Mouse (Mus musculus) erythroblast, embryonic 14.5 days (primary cell): ENCODE measurements around the gene Safb2. TPM values are rescaled to one million over a fixed set of nuclear protein-coding genes. Genes with fewer than 3 reads are reported as not detected.

Experiments used
- H3K27me3 ChIP-seq: 2 replicates; pipeline ENCODE4 v1.6.1; 2012; ENCODE audit warnings: inconsistent platforms; ENCODE audit not compliant: control insufficient read depth
- H3K36me3 ChIP-seq: 2 replicates; pipeline ENCODE4 v1.6.1; 2012; ENCODE audit warnings: mild to moderate bottlenecking, inconsistent platforms; ENCODE audit not compliant: control insufficient read depth
- H3K4me1 ChIP-seq: 2 replicates; pipeline ENCODE4 v1.6.1; 2012; ENCODE audit warnings: inconsistent platforms; ENCODE audit not compliant: control insufficient read depth
- H3K4me3 ChIP-seq: replicated peaks from 2 replicates; pipeline ENCODE3; 2012; ENCODE audit warnings: moderate library complexity, mild to moderate bottlenecking, inconsistent platforms
- H3K9me3 ChIP-seq: 2 replicates; pipeline ENCODE4 v1.6.1; 2012; ENCODE audit warnings: low read length, inconsistent platforms, mixed read lengths; ENCODE audit not compliant: control insufficient read depth
- GATA1 ChIP-seq: IDR thresholded peaks from 2 replicates; pipeline ENCODE4 v1.6.1; 2012; ENCODE audit warnings: low read length, inconsistent platforms, mixed read lengths
- TAL1 ChIP-seq: IDR thresholded peaks from 3 replicates; pipeline ENCODE4 v1.6.1; 2012; ENCODE audit warnings: low read length, inconsistent platforms, mixed read lengths
- polyA plus RNA-seq: library from polyadenylated mRNA; stranded (reverse); fragments of >175 nt; gene quantifications from 2 replicates; pipeline ENCODE4 v1.2.3, GENCODE M21; 2012

The Safb2 gene
- polyA plus RNA-seq, 1 experiment, result 27.6 TPM

- H3K4me1 ChIP-seq, result no peaks in the 10 kb centered on the region
- peaks cover 100% of the 10 kb centered on the region for H3K36me3 ChIP-seq
- H3K27me3 ChIP-seq, result no peaks in the 10 kb centered on the region
- TF ChIP-seq GATA1 (no peak), TAL1 (no peak)
- H3K4me3 ChIP-seq, result no peak overlapping the region
- H3K9me3 ChIP-seq, result no peaks in the 10 kb centered on the region
These were observed 17.0 kb downstream of the Safb2 start for GRCm38 (mm10) chr17:56567370-56567769.

DNA sequence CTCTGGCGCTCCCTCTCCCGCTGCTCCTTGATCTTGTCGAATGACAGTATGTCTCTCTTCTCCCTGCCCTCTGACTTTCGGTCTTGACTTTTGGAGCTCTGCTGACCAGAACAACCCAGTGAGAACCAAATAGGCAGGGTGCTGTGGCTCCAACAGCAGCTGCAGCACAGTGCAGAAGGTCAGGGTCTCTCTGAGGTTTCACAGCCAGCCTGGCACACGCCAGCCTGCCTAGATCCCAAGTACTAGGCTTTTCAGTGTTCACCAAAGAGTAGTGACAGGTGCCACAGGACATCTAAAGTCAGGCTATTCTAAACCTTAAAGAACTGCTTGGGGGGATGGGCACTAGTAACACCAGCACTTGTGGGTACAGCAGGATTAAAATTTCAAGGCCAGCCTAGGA lies 17.5 kb downstream of the Safb2 start:
- Histone ChIP-seq H3K9me3 (no peaks in the 10 kb centered on the region), H3K4me1 (no peaks in the 10 kb centered on the region), H3K4me3 (no peak overlapping the region), H3K27me3 (no peaks in the 10 kb centered on the region), H3K36me3 (peaks cover 100% of the 10 kb centered on the region)
- no peak for TF ChIP-seq TAL1
- TF ChIP-seq GATA1, result no peak

DNA sequence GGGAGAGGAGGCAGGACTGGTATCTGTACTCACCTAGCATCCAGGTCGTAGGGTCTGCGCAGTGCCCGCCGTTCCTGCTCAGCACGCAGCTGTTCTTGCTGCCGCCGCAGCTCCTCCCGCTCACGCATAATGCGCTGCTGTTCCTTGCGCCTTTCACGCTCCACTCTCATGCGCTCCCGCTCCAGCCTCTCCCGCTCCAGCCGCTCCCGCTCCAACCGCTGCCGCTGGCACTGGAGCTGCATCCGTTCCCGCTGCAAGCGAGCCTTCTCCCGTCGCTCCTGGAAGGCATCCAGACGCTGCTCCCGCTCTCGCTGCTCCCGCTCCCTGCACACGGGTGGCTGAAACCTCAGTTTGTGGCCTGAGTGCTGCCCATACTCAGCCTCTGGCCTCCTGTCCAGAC lies 18.1 kb downstream of the Safb2 start:
- Histone ChIP-seq H3K36me3 (peaks cover 100% of the 10 kb centered on the region), H3K4me3 (no peak overlapping the region), H3K4me1 (no peaks in the 10 kb centered on the region), H3K27me3 (no peaks in the 10 kb centered on the region), H3K9me3 (no peaks in the 10 kb centered on the region)
- TF ChIP-seq GATA1 (no peak), TAL1 (no peak)

- Histone ChIP-seq H3K9me3 (no peaks in the 10 kb centered on the region), H3K4me1 (no peaks in the 10 kb centered on the region; the same call in 1 of the 2 replicates), H3K36me3 (peaks cover 66% of the 10 kb centered on the region), H3K4me3 (no peak overlapping the region), H3K27me3 (no peaks in the 10 kb centered on the region)
- TF ChIP-seq TAL1 (no peak), GATA1 (no peak)
These were observed 22.5 kb downstream of the Safb2 start for GRCm38 (mm10) chr17:56561866-56562265.

DNA sequence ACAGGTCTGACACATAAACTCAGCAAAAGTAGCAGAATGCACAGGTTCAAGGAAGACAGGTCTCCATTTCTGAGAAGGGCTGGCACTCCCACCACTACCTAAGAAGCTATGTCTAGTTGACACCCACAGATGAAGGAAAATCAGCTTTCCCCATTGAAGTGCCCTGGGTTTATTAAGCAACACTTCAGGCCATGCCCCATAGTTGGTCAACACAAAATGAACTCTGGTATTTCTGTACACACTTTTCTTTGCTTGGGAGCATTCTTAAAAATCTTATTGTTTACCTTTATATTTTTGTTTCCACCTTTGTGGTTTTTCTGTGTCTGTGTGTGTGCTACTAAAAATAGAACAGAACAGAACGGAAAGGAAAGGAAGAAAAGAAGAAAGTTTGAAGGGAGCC lies 24.3 kb downstream of the Safb2 start:
- TF ChIP-seq TAL1, result no peak
- TF ChIP-seq GATA1, result no peak
- Histone ChIP-seq H3K4me1 (no peaks in the 10 kb centered on the region; the same call in 1 of the 2 replicates), H3K4me3 (no peak overlapping the region), H3K27me3 (no peaks in the 10 kb centered on the region), H3K36me3 (peaks cover 48% of the 10 kb centered on the region), H3K9me3 (no peaks in the 10 kb centered on the region)

DNA sequence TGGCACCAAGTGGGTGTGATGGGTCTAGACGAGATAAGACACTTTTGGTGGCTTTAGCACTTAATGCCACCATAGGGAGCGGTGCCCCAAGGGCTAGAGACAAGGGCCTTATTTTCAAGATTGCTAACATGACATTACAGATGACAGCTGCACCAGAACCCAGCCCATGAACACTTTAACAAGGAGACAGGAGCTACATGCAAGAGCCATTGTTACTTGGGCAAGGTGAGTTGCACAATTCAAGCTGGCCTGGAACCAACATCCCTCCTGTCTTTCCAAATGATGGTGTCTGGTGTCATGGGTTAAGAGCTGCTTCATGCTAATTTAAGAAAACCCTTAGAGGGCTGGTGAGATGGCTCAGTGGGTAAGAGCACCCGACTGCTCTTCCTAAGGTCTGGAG lies 25.0 kb downstream of the Safb2 start:
- Histone ChIP-seq H3K36me3 (peaks cover 41% of the 10 kb centered on the region), H3K4me3 (no peak overlapping the region), H3K9me3 (no peaks in the 10 kb centered on the region)

DNA sequence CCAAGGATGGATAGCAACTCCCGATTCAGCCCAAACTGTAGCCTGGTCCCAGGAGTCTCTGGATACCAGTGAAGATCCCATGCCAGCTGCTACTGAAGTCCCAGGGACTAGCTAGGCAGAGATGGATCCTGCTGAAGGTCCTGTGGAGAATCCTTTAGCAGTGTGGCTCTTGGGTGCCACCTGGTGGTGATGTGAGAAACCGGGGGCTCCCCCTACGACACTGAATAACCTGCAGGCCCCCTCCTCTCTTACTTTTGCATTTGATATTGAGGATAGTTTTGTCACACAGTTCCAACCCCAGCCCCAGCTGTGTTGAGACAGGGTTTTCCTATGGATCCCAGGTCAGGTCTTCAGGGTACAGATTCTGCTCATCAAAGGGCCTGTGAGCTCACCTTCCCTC lies 25.9 kb downstream of the Safb2 start:
- TF ChIP-seq TAL1 (no peak), GATA1 (no peak)
- H3K27me3 ChIP-seq, result peaks cover 2% of the 10 kb centered on the region; the same call in 1 of the 2 replicates
- H3K4me1 ChIP-seq, result peaks cover 2% of the 10 kb centered on the region; the same call in 1 of the 2 replicates
- no peak overlapping the region for H3K4me3 ChIP-seq
- no peaks in the 10 kb centered on the region for H3K9me3 ChIP-seq
- H3K36me3 ChIP-seq, result peaks cover 32% of the 10 kb centered on the region

More for the DNA sequence above, 25.0 kb downstream of the Safb2 start:
- Histone ChIP-seq H3K27me3 (no peaks in the 10 kb centered on the region), H3K4me1 (no peaks in the 10 kb centered on the region; the same call in 1 of the 2 replicates)
- no peak for TF ChIP-seq TAL1
- no peak for TF ChIP-seq GATA1

- no peak for TF ChIP-seq TAL1
- TF ChIP-seq GATA1, result no peak
- Histone ChIP-seq H3K36me3 (no peaks in the 10 kb centered on the region), H3K27me3 (peaks cover 2% of the 10 kb centered on the region; the same call in 1 of the 2 replicates), H3K4me1 (peaks cover 2% of the 10 kb centered on the region; the same call in 1 of the 2 replicates), H3K9me3 (no peaks in the 10 kb centered on the region), H3K4me3 (no peak within 1 kb of the TSS)
These were observed 30.2 kb downstream of the Safb2 start, which contains the start of gene Gm20219 for GRCm38 (mm10) chr17:56554122-56554551. Gene Gm20219 (minus strand): TSS chr17:56554387.

DNA sequence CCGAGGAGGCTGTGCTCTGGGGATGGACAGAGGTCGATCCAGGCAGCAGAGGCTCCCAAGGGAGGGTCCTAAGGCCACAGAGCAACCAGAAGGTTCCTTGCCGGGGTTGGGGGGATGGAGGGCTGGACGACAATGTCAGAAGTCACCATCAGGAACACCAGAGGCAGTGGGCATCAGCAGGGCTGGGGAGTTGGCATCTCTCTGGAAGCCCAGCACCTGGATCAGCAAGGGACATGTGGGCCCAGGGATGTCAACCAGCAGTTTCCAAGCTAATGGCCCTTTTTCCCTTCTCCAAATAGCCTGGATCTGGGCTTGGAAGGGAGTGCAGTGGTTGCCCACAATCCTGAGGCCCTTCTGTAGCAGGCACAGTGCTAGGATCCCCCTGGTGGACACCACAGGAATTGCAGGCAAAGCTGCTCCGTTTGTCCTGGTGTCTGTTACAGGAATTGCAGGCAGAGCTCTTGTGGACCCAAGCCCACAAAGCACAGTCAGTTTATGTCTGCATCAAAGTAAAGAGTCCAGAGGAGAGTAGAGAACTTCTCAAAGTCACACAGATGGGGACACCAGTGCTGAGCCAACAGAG lies 31.5 kb downstream of the Safb2 start:
- TF ChIP-seq TAL1, result no peak
- TF ChIP-seq GATA1, result no peak
- Histone ChIP-seq H3K9me3 (no peaks in the 10 kb centered on the region), H3K4me1 (peaks cover 2% of the 10 kb centered on the region; the same call in 1 of the 2 replicates), H3K4me3 (no peak overlapping the region), H3K27me3 (peaks cover 2% of the 10 kb centered on the region; the same call in 1 of the 2 replicates), H3K36me3 (no peaks in the 10 kb centered on the region)
